Mouse (Mus musculus) lung, adult 18-20 months (tissue): ENCODE data around the gene Mob3c.

Source experiments
- DNase-seq, 2 experiments: peaks; one replicate each; pipeline ENCODE4 v3.0.0; 2022; ENCODE audit warnings: mixed read lengths in 2 of 2

The Mob3c gene

DNA sequence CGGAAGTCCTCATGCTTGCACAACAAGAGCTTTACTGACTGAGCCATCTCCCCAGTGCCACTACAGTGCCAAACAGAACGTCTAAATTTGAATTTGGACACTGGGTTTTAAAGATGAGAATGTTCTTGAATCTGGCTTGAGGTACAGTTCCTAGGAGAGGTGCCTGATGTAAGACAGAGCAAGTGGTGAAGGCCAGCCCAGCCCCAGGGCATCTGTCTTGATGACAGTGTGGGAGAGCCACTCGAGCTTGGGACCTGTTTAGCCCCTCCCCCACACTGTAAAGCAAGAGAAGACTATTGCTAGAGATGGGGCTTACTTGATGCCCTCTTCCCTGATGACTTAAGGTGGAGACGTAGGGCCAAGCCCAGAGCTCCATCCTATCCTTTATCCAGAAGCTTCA is 54.3 kb downstream of the Mob3c start:
- no peak for DNase-seq

GRCm38 (mm10) chr4:115884022-115884421 is 56.1 kb downstream of the Mob3c start, which contains the start of gene Kncn:
Kncn (plus strand) TSS chr4:115884400.
- DNase-seq, result no peak
